Mouse (Mus musculus) hindbrain, embryonic 12.5 days (tissue): ENCODE results near the gene Mtf2. TPM values are rescaled to one million over a fixed set of nuclear protein-coding genes. Genes with fewer than 3 reads are reported as not detected.

Experiments used
- ATAC-seq: fragments of 200-750 bp; cut with Nextera tagmentation; 2 replicates; pipeline ENCODE4 v1.8.0; 2017; ENCODE audit warnings: moderate TSS enrichment; ENCODE audit not compliant: low FRiP score
- H3K27ac ChIP-seq: fragments of 300-500 bp; sonication (generic); 2 replicates; pipeline ENCODE4 v1.5.1; 2016; ENCODE audit warnings: mild to moderate bottlenecking
- H3K27me3 ChIP-seq: fragments of 300-500 bp; sonication (generic); 2 replicates; pipeline ENCODE4 v1.6.1; 2016; ENCODE audit warnings: mild to moderate bottlenecking
- H3K36me3 ChIP-seq: fragments of 300-500 bp; sonication (generic); 2 replicates; pipeline ENCODE4 v1.6.1; 2016; ENCODE audit warnings: mild to moderate bottlenecking
- H3K4me1 ChIP-seq: fragments of 300-500 bp; sonication (generic); 2 replicates; pipeline ENCODE4 v1.6.1; 2016
- H3K4me2 ChIP-seq: fragments of 300-500 bp; sonication (generic); replicated peaks from 2 replicates; pipeline ENCODE4 v1.6.1; 2016; ENCODE audit warnings: mild to moderate bottlenecking
- H3K4me3 ChIP-seq: fragments of 300-500 bp; sonication (generic); 2 replicates; pipeline ENCODE4 v1.5.1; 2016; ENCODE audit warnings: mild to moderate bottlenecking
- H3K9ac ChIP-seq: fragments of 300-500 bp; sonication (generic); 2 replicates; pipeline ENCODE4 v1.6.1; 2016; ENCODE audit warnings: mild to moderate bottlenecking, moderate library complexity
- H3K9me3 ChIP-seq: fragments of 300-500 bp; sonication (generic); replicated peaks from 2 replicates; pipeline ENCODE4 v1.6.1; 2016; ENCODE audit warnings: mild to moderate bottlenecking
- WGBS: fragments of 180-500 bp; shearing (Covaris S2); methylation state at CpG from one replicate; pipeline ENCODE4 v1.1.7; 2016; 5-methylcytosine and 5-hydroxymethylcytosine counted together
- polyA plus RNA-seq: library from polyadenylated mRNA; unstranded; fragments of >200 nt; fragmentation: Nextera tagmentation; extraction: Ambion mirVana; gene quantifications from 2 replicates; pipeline ENCODE4 v1.2.1, GENCODE M21; 2016

Mtf2 gene
- polyA plus RNA-seq, 1 experiment from 2014 or later, result 142 TPM

- Histone ChIP-seq H3K27me3 (no peaks in the 10 kb centered on the region), H3K9ac (no peak overlapping the region), H3K4me3 (no peak overlapping the region), H3K9me3 (no peaks in the 10 kb centered on the region), H3K4me1 (no peaks in the 10 kb centered on the region), H3K36me3 (peaks cover 46% of the 10 kb centered on the region), H3K4me2 (no peak overlapping the region), H3K27ac (no peak overlapping the region)
- ATAC-seq, result no peak
- WGBS, result 90% methylated on average over 3 of the region's 3 CpGs
Observed at GRCm38 (mm10) chr5:108097676-108098075, 32.2 kb downstream of the Mtf2 start.

- no peak for ATAC-seq
- Histone ChIP-seq H3K4me2 (no peak overlapping the region), H3K27me3 (no peaks in the 10 kb centered on the region), H3K4me3 (no peak overlapping the region), H3K9ac (no peak overlapping the region), H3K4me1 (no peaks in the 10 kb centered on the region), H3K9me3 (no peaks in the 10 kb centered on the region), H3K36me3 (peaks cover 48% of the 10 kb centered on the region), H3K27ac (no peak overlapping the region)
Observed at GRCm38 (mm10) chr5:108100196-108100595, 34.7 kb downstream of the Mtf2 start.

GRCm38 (mm10) chr5:108104306-108104705, 38.8 kb downstream of the Mtf2 start:
- Histone ChIP-seq H3K9ac (no peak overlapping the region), H3K4me2 (no peak overlapping the region), H3K27ac (no peak overlapping the region), H3K27me3 (no peaks in the 10 kb centered on the region), H3K4me3 (no peak overlapping the region), H3K9me3 (no peaks in the 10 kb centered on the region), H3K36me3 (peaks cover 51% of the 10 kb centered on the region), H3K4me1 (no peaks in the 10 kb centered on the region)
- 88% methylated on average over 5 of the region's 5 CpGs for WGBS
- ATAC-seq, result no peak

- Histone ChIP-seq H3K36me3 (peaks cover 34% of the 10 kb centered on the region), H3K4me3 (no peak overlapping the region), H3K9ac (no peak overlapping the region), H3K4me1 (no peaks in the 10 kb centered on the region), H3K9me3 (no peaks in the 10 kb centered on the region), H3K4me2 (no peak overlapping the region), H3K27me3 (no peaks in the 10 kb centered on the region), H3K27ac (no peak overlapping the region)
- 92% methylated on average over 7 of the region's 7 CpGs for WGBS
- ATAC-seq, result no peak
Observed at GRCm38 (mm10) chr5:108109346-108109745, 43.9 kb downstream of the Mtf2 start.

GRCm38 (mm10) chr5:108117693-108118092, 52.2 kb downstream of the Mtf2 start:
- no peak overlapping the region for H3K4me3 ChIP-seq
- WGBS, result 96% methylated on average over 4 of the region's 4 CpGs
- H3K4me2 ChIP-seq, result no peak overlapping the region
- H3K9me3 ChIP-seq, result no peaks in the 10 kb centered on the region
- no peaks in the 10 kb centered on the region for H3K27me3 ChIP-seq
- no peak for ATAC-seq
- H3K4me1 ChIP-seq, result no peaks in the 10 kb centered on the region
- H3K9ac ChIP-seq, result no peak overlapping the region
- no peak overlapping the region for H3K27ac ChIP-seq
- H3K36me3 ChIP-seq, result 0 out of 2 replicates have a peak, but pooled peaks cover 6% of the 10 kb centered on the region

GRCm38 (mm10) chr5:108120221-108120900, 54.9 kb downstream of the Mtf2 start:
- Histone ChIP-seq H3K9ac (no peak overlapping the region), H3K36me3 (peaks cover 9% of the 10 kb centered on the region), H3K27me3 (no peaks in the 10 kb centered on the region), H3K4me3 (no peak overlapping the region), H3K4me2 (no peak overlapping the region), H3K4me1 (no peaks in the 10 kb centered on the region), H3K27ac (no peak overlapping the region), H3K9me3 (no peaks in the 10 kb centered on the region)
- WGBS, result 87% methylated on average over 9 of the region's 9 CpGs
- no peak for ATAC-seq

- H3K36me3 ChIP-seq, result 0 out of 2 replicates have a peak, but pooled peaks cover 7% of the 10 kb centered on the region
- H3K4me2 ChIP-seq, result peak overlapping the region; percentile 68
- H3K9me3 ChIP-seq, result no peaks in the 10 kb centered on the region
- peak overlapping the region; percentile 88 for H3K4me3 ChIP-seq
- peaks cover 8% of the 10 kb centered on the region for H3K4me1 ChIP-seq
- H3K27ac ChIP-seq, result peak overlapping the region; percentile 88
- no peaks in the 10 kb centered on the region for H3K27me3 ChIP-seq
- H3K9ac ChIP-seq, result peak overlapping the region; percentile 86
- WGBS, result under 1% methylated on average over 32 of the region's 32 CpGs
- no peak for ATAC-seq
Observed at GRCm38 (mm10) chr5:108131849-108132440, 66.5 kb downstream of the Mtf2 start.

- H3K4me2 ChIP-seq, result peak within 1 kb of the TSS; percentile 68
- WGBS, result under 1% methylated on average over 65 of the region's 65 CpGs
- H3K4me1 ChIP-seq, result peaks cover 8% of the 10 kb centered on the region
- H3K36me3 ChIP-seq, result 0 out of 2 replicates have a peak, but pooled peaks cover 7% of the 10 kb centered on the region
- peak within 1 kb of the TSS; percentile 88 for H3K4me3 ChIP-seq
- H3K27ac ChIP-seq, result peak within 1 kb of the TSS; percentile 88
- no peaks in the 10 kb centered on the region for H3K9me3 ChIP-seq
- no peaks in the 10 kb centered on the region for H3K27me3 ChIP-seq
- peak within 1 kb of the TSS; percentile 86 for H3K9ac ChIP-seq
- ATAC-seq, result peak; percentile 99
Observed at GRCm38 (mm10) chr5:108132441-108133243, 67.2 kb downstream of the Mtf2 start, which contains the start of the genes Tmed5 and Ccdc18. Gene Tmed5, minus strand, starts transcription at chr5:108132620. Gene Ccdc18, plus strand, starts transcription at chr5:108132875.

GRCm38 (mm10) chr5:108152592-108152991, 87.1 kb downstream of the Mtf2 start:
- Histone ChIP-seq H3K9ac (no peak overlapping the region), H3K4me1 (no peaks in the 10 kb centered on the region), H3K27ac (no peak overlapping the region), H3K9me3 (no peaks in the 10 kb centered on the region), H3K4me2 (no peak overlapping the region), H3K27me3 (no peaks in the 10 kb centered on the region), H3K4me3 (no peak overlapping the region), H3K36me3 (no peaks in the 10 kb centered on the region)
- WGBS, result 98% methylated on average over 1 of the region's 1 CpGs
- no peak for ATAC-seq

Other genes with a start within 250 kb of the Mtf2 start
- 0.13 and 0.22 TPM in 2 replicates for gene Ube2d2b, start 235.6 kb upstream of the Mtf2 start, polyA plus RNA-seq
- gene Evi5, start 190.6 kb upstream of the Mtf2 start, polyA plus RNA-seq, result 62.3 and 63.6 TPM in 2 replicates
- gene Rpl5, start 165.2 kb upstream of the Mtf2 start, polyA plus RNA-seq, result 59.8 and 66.8 TPM in 2 replicates
- gene Fam69a, start 78.6 kb upstream of the Mtf2 start, polyA plus RNA-seq, result 31.0 and 31.4 TPM in 2 replicates
- 26.5 and 30.4 TPM in 2 replicates for gene Tmed5, start 66.9 kb downstream of the Mtf2 start, polyA plus RNA-seq
- 7.3 and 7.7 TPM in 2 replicates for gene Ccdc18, start 67.2 kb downstream of the Mtf2 start, polyA plus RNA-seq
- 46.7 and 51.4 TPM in 2 replicates for gene Dr1, start 203.2 kb downstream of the Mtf2 start, polyA plus RNA-seq
- 6.7 and 7.0 TPM in 2 replicates for gene Pigg, start 246.9 kb downstream of the Mtf2 start, polyA plus RNA-seq